Mouse (Mus musculus): ENCODE data around the gene Kpna7.

- TF ChIP-seq POLR2A (IDR thresholded peaks at IDR 0.05; ENCODE audit: insufficient read depth, low read length) = no peak
- TF ChIP-seq CTCF (IDR thresholded peaks at IDR 0.05; ENCODE audit: low read depth, low read length) = no peak
Measured at GRCm38 (mm10) chr5:145088186-145088585, 4.4 kb upstream of the Kpna7 start.
